Mouse (Mus musculus) kidney, embryonic 16.5 days (tissue): Measurements from ENCODE around the gene Phip. TPM values are rescaled to one million over a fixed set of nuclear protein-coding genes. Genes with fewer than 3 reads are reported as not detected.
A peak's percentile ranks its signal among the peaks of the same experiment; 100 is the strongest.

ENCODE experiments used
- ATAC-seq: fragments of 200-750 bp; cut with Nextera tagmentation; 2 replicates; pipeline ENCODE4 v1.8.0; 2017; ENCODE audit warnings: moderate TSS enrichment; ENCODE audit not compliant: low FRiP score, low TSS enrichment
- H3K27ac ChIP-seq: fragments of 300-500 bp; sonication (generic); 2 replicates; pipeline ENCODE4 v1.5.1; 2014; ENCODE audit warnings: low read length
- H3K27me3 ChIP-seq: fragments of 300-500 bp; sonication (generic); 2 replicates; pipeline ENCODE4 v1.6.1; 2014; ENCODE audit warnings: low read length, control low read depth, mixed read lengths; ENCODE audit not compliant: insufficient read depth
- H3K36me3 ChIP-seq: fragments of 300-500 bp; sonication (generic); 2 replicates; pipeline ENCODE4 v1.6.1; 2014; ENCODE audit warnings: low read length, control low read depth, mixed read lengths; ENCODE audit not compliant: insufficient read depth
- H3K4me1 ChIP-seq: fragments of 300-500 bp; sonication (generic); 2 replicates; pipeline ENCODE4 v1.6.1; 2014; ENCODE audit warnings: low read length, control low read depth, mixed read lengths; ENCODE audit not compliant: insufficient read depth
- H3K4me2 ChIP-seq: fragments of 300-500 bp; sonication (generic); replicated peaks from 2 replicates; pipeline ENCODE4 v1.6.1; 2014; ENCODE audit warnings: low read depth, low read length
- H3K4me3 ChIP-seq: fragments of 300-500 bp; sonication (generic); 2 replicates; pipeline ENCODE4 v1.5.1; 2014; ENCODE audit warnings: mild to moderate bottlenecking, low read length
- H3K9ac ChIP-seq: fragments of 300-500 bp; sonication (generic); replicated peaks from 2 replicates; pipeline ENCODE4 v1.6.1; 2014; ENCODE audit warnings: low read length
- H3K9me3 ChIP-seq: fragments of 300-500 bp; sonication (generic); 2 replicates; pipeline ENCODE4 v1.6.1; 2016; ENCODE audit warnings: low read length, control low read depth
- WGBS: fragments of 180-500 bp; shearing (Covaris S2); extraction: QIAGEN DNeasy Blood & Tissue Kit; methylation state at CpG from one replicate; pipeline ENCODE4 v1.1.7; 2014; 5-methylcytosine and 5-hydroxymethylcytosine counted together
- polyA plus RNA-seq: library from polyadenylated mRNA; unstranded; fragments of >200 nt; fragmentation: Nextera tagmentation; extraction: Ambion mirVana; gene quantifications from 2 replicates; pipeline ENCODE4 v1.2.1, GENCODE M21; 2015

Gene Phip
- polyA plus RNA-seq, 1 experiment from 2014 or later: 84.5 TPM

DNA sequence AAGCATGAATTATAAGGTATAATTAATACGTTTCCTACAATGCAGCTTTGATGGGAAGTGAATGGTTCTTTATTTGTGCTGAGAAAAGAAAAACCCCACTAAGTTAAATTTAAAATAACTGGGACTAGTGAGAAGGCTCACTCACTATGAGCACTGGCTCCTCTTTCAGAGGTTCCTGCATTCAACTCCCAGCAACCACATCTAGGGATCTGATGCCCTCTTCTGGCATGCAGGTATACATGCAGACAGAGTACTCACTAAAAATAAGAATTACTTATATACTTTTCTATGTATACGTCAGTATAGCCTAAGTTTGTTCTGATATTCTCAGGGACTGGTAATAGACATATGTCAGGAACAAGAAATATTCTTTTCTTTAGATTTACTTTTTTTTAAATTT is 121.3 kb downstream of the Phip start:
- no peaks in the 10 kb centered on the region for H3K9me3 ChIP-seq
- H3K27me3 ChIP-seq: no peaks in the 10 kb centered on the region
- H3K4me3 ChIP-seq: no peak overlapping the region
- ATAC-seq: no peak; the same call in 1 of the 2 replicates
- H3K9ac ChIP-seq: no peak overlapping the region
- no peaks in the 10 kb centered on the region for H3K4me1 ChIP-seq
- whole genome bisulfite sequencing: 54% methylated on average over 2 of the region's 2 CpGs
- H3K4me2 ChIP-seq: no peak overlapping the region
- no peaks in the 10 kb centered on the region for H3K36me3 ChIP-seq
- no peak overlapping the region for H3K27ac ChIP-seq

DNA sequence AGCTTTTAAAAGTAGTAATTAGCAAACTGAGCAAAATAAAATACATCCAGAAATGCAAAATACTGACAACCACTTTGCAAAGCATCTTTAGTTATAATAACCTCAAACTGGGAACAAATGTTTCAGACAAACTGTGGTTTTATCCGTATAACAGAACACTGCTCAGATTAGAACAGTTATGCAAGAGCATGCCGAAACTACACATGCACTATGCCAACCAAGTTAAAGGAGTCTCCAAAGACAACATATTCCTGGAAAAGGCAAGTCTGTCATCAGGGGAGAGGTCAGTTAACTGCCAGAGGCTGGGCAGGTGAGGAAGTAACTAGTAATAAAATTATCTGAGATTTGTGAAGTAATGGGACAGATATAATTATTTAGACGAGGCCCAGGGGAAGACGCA is 132.6 kb downstream of the Phip start:
- Histone ChIP-seq H3K4me1 (no peaks in the 10 kb centered on the region), H3K36me3 (peaks cover 6% of the 10 kb centered on the region), H3K27ac (no peak overlapping the region), H3K4me3 (no peak overlapping the region), H3K27me3 (no peaks in the 10 kb centered on the region), H3K9me3 (no peaks in the 10 kb centered on the region), H3K9ac (no peak overlapping the region), H3K4me2 (no peak overlapping the region)
- WGBS: 92% methylated on average over 4 of the region's 4 CpGs
- ATAC-seq: no peak

DNA sequence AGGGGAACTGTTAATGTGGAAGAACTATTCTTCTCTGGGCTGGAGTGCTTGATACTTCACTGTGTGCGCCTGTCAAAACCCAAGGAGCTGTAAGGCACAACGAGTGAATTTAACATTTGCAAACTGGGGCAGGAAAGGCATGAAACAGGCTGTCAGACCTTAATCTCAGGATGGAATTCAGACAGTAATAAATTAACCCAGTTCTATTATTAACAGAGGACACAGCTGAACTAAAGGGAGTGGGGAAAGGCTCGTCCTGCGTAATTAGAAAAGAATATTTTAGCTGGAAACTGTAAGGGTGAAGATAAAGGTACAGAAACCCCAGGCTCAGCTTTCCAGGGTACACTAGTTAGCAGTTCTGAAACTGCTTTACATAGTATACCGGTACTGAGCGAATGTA is 139.4 kb downstream of the Phip start:
- Histone ChIP-seq H3K27ac (no peak overlapping the region), H3K9ac (no peak overlapping the region), H3K27me3 (no peaks in the 10 kb centered on the region), H3K9me3 (no peaks in the 10 kb centered on the region), H3K36me3 (peaks cover 6% of the 10 kb centered on the region), H3K4me3 (no peak overlapping the region), H3K4me1 (peaks cover 12% of the 10 kb centered on the region; the same call in 1 of the 2 replicates), H3K4me2 (no peak overlapping the region)
- WGBS: 59% methylated on average over 6 of the region's 6 CpGs
- ATAC-seq: peak; percentile 71

DNA sequence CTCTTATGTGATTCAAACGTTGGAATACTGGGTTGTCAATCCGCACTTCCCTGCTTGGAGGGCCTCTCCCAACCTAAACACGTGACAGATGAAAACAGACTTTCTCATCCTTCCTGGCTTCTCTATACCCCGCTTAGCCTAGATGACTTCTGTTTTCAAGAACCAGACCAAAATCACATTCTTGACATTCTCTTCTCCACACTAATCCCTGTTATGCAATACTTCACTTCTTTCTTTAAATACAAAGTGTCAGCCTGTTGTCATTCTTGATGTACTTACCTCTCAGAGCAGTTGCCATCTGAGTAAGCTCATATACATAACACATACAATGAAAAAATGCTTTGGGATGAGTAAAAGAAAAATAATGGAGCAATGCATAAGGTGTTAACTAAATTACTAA is 143.4 kb downstream of the Phip start:
- Histone ChIP-seq H3K9me3 (no peaks in the 10 kb centered on the region), H3K4me3 (no peak overlapping the region), H3K27ac (no peak overlapping the region), H3K27me3 (no peaks in the 10 kb centered on the region), H3K36me3 (no peaks in the 10 kb centered on the region), H3K4me2 (no peak overlapping the region), H3K9ac (no peak overlapping the region), H3K4me1 (peaks cover 20% of the 10 kb centered on the region)
- 68% methylated on average over 4 of the region's 4 CpGs for WGBS
- ATAC-seq: no peak

DNA sequence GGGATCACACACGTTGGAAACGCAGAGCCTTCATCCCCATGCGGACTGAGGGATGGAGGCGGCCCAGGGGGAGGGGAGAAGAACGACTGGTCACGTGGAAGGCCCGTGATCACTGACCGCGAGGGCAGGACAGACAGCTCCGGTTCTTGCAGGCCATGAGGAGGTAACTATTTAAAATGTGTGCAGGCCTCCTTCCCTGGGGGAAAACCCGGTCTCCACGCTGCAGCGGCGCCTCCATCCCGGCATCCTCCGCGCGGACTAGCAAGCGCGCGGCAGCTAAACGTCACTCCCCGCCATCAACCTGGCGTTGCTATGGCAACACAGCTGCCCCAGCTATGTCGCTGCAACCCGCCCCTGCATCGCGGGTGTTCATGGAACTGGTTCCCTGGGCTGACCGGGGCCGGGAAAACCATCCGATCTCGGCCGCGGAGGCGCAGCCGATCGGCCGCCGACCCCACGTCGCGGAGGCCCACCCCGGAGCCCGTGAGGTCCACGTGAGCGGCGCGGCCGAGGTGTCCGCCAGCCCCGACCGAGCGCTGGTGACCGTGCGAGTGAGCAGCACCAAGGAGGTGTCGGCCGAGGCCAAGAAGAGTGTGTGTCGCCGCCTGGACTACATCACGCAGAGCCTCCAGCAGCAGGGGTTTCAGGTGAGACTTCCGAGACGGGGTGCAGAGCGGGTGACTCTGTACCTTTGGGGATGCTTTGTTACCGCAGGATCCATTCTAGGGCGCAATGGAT is 145.5 kb downstream of the Phip start:
- Histone ChIP-seq H3K36me3 (no peaks in the 10 kb centered on the region), H3K9me3 (no peaks in the 10 kb centered on the region), H3K27me3 (no peaks in the 10 kb centered on the region), H3K9ac (peak overlapping the region; percentile 88), H3K4me3 (peak overlapping the region; percentile 90), H3K4me1 (peaks cover 13% of the 10 kb centered on the region), H3K4me2 (peak overlapping the region; percentile 74), H3K27ac (peak overlapping the region; percentile 88)
- peak; percentile 95 for ATAC-seq
- under 1% methylated on average over 65 of the region's 65 CpGs for WGBS

DNA sequence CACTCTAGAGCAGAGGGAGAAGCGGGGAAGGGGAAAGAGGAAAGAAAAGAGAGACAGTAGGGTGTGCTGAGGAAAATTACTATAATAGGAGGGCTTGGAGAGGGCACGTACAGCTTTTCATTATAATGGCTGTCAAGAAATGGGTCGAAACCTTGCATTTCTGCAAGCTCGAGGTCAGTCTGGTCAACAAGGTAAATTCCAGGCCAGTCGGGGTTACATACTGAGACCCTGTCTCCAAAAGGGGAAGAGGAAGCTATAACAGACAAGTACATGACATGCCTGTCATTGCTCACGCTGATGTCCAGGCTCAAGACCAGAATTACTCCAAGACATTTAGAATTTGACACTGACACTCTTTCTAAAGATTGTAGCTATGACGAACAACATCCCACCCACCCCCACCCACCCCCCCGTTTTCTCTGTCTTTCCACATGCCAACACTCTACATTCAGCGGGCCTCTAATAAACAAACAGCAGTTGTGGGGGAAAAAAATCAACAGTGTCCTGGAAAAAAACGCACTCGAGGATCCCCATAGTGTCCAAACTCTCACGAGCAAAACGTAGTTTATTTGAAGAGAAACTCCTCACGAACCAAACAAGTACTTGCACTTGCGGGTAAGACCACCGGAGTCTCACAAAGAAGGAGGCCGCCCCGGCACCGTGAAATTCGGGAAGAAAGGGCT is 146.2 kb downstream of the Phip start, which contains the start of gene Irak1bp1:
Gene Irak1bp1 (plus strand): TSS at position 534 of the 683 bp plus-strand sequence.
- H3K27ac ChIP-seq: peak within 1 kb of the TSS; percentile 88
- H3K36me3 ChIP-seq: no peaks in the 10 kb centered on the region
- peak within 1 kb of the TSS; percentile 88 for H3K9ac ChIP-seq
- no peaks in the 10 kb centered on the region for H3K9me3 ChIP-seq
- no peaks in the 10 kb centered on the region for H3K27me3 ChIP-seq
- ATAC-seq: peak; percentile 32
- peaks cover 11% of the 10 kb centered on the region for H3K4me1 ChIP-seq
- H3K4me3 ChIP-seq: peak within 1 kb of the TSS; percentile 90
- H3K4me2 ChIP-seq: peak within 1 kb of the TSS; percentile 74
- 17% methylated on average over 20 of the region's 20 CpGs for WGBS

DNA sequence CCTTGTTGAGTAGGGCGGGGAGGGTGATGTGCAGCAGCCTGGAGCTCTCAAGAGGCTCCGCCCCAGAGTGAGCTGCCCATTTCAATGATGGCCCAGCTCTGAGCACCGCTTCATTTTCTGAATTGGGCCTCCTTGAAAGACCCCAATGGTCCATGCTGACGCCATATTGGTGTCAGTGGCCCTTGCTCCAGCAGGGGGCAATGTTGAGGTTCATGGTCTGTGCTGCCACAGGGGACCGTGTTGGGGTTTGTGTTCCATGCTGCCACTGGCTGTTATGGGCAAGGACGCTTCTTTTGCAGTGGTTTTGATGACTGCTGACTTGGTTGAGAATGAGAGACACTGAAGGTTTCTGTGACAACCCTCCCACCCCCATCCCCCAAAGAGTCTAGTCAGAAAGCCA is 148.9 kb downstream of the Phip start:
- Histone ChIP-seq H3K27ac (no peak overlapping the region), H3K4me2 (no peak overlapping the region), H3K4me3 (no peak overlapping the region), H3K4me1 (peaks cover 11% of the 10 kb centered on the region), H3K9ac (no peak overlapping the region), H3K36me3 (no peaks in the 10 kb centered on the region), H3K27me3 (no peaks in the 10 kb centered on the region), H3K9me3 (no peaks in the 10 kb centered on the region)
- ATAC-seq: no peak
- 91% methylated on average over 6 of the region's 6 CpGs for WGBS

Other genes starting within 250 kb of the Phip start
- gene Irak1bp1, start 146.0 kb downstream of the Phip start, polyA plus RNA-seq: 19.4 and 20.4 TPM in 2 replicates
- 111 and 113 TPM in 2 replicates for gene Hmgn3, start 171.2 kb upstream of the Phip start, polyA plus RNA-seq